Mouse (Mus musculus): Measurements from ENCODE around the gene Them7. TPM values are rescaled to one million over a fixed set of nuclear protein-coding genes. Genes with fewer than 3 reads are reported as not detected.

The Them7 gene
- polyA plus RNA-seq, 1 experiment from 2014 or later: 21.3 TPM

- H3K27ac ChIP-seq: no peak overlapping the region
- DNase-seq (ENCODE audit: low spot score): no peak
- H3K36me3 ChIP-seq (ENCODE audit: insufficient read depth, low read length): no peaks in the 10 kb centered on the region
- H3K9me3 ChIP-seq (replicated peaks; ENCODE audit: low read length): no peaks in the 10 kb centered on the region
- no peak for TF ChIP-seq CTCF (IDR thresholded peaks at IDR 0.05; ENCODE audit: low read depth)
- H3K9ac ChIP-seq (ENCODE audit: low read depth, low read length): no peak overlapping the region
- H3K27me3 ChIP-seq (ENCODE audit: insufficient read depth, low read length): no peaks in the 10 kb centered on the region
- no peak for ATAC-seq (replicated peaks; ENCODE audit: low FRiP score, low read depth)
- 77% methylated on average over 4 of the region's 4 CpGs for WGBS
- no peak overlapping the region for H3K4me3 ChIP-seq (replicated peaks; ENCODE audit: low read depth, low read length)
- no peaks in the 10 kb centered on the region for H3K4me1 ChIP-seq (replicated peaks; ENCODE audit: insufficient read depth, low read length)
- no peak overlapping the region for H3K4me2 ChIP-seq (ENCODE audit: low read length)
Measured at GRCm38 (mm10) chr2:105408511-105408910, 184.4 kb downstream of the Them7 start.

- no peak for DNase-seq (ENCODE audit: low spot score)
- TF ChIP-seq CTCF (IDR thresholded peaks at IDR 0.05; ENCODE audit: low read depth): no peak
- Histone ChIP-seq H3K27me3 (ENCODE audit: insufficient read depth, low read length) (no peaks in the 10 kb centered on the region), H3K9ac (ENCODE audit: low read depth, low read length) (no peak overlapping the region), H3K27ac (no peak overlapping the region), H3K4me1 (replicated peaks; ENCODE audit: insufficient read depth, low read length) (no peaks in the 10 kb centered on the region), H3K4me2 (ENCODE audit: low read length) (no peak overlapping the region), H3K9me3 (replicated peaks; ENCODE audit: low read length) (no peaks in the 10 kb centered on the region), H3K36me3 (ENCODE audit: insufficient read depth, low read length) (no peaks in the 10 kb centered on the region), H3K4me3 (replicated peaks; ENCODE audit: low read depth, low read length) (no peak overlapping the region)
- ATAC-seq (replicated peaks; ENCODE audit: low FRiP score, low read depth): no peak
- WGBS: 100% methylated on average over 1 of the region's 1 CpGs
Measured at GRCm38 (mm10) chr2:105409253-105409652, 185.1 kb downstream of the Them7 start.

GRCm38 (mm10) chr2:105414309-105414708 is 190.2 kb downstream of the Them7 start:
- H3K9me3 ChIP-seq (replicated peaks; ENCODE audit: low read length): no peaks in the 10 kb centered on the region
- no peaks in the 10 kb centered on the region for H3K4me1 ChIP-seq (replicated peaks; ENCODE audit: insufficient read depth, low read length)
- H3K4me2 ChIP-seq (ENCODE audit: low read length): no peak overlapping the region
- no peaks in the 10 kb centered on the region for H3K27me3 ChIP-seq (ENCODE audit: insufficient read depth, low read length)
- no peak for TF ChIP-seq CTCF (IDR thresholded peaks at IDR 0.05; ENCODE audit: low read depth)
- no peak overlapping the region for H3K4me3 ChIP-seq (replicated peaks; ENCODE audit: low read depth, low read length)
- ATAC-seq (replicated peaks; ENCODE audit: low FRiP score, low read depth) (no peak), DNase-seq (ENCODE audit: low spot score) (no peak)
- 77% methylated on average over 2 of the region's 2 CpGs for WGBS
- H3K27ac ChIP-seq: no peak overlapping the region
- H3K9ac ChIP-seq (ENCODE audit: low read depth, low read length): no peak overlapping the region
- no peaks in the 10 kb centered on the region for H3K36me3 ChIP-seq (ENCODE audit: insufficient read depth, low read length)

- Histone ChIP-seq H3K4me3 (replicated peaks; ENCODE audit: low read depth, low read length) (no peak overlapping the region), H3K9ac (ENCODE audit: low read depth, low read length) (no peak overlapping the region), H3K36me3 (ENCODE audit: insufficient read depth, low read length) (no peaks in the 10 kb centered on the region), H3K9me3 (replicated peaks; ENCODE audit: low read length) (no peaks in the 10 kb centered on the region), H3K4me1 (replicated peaks; ENCODE audit: insufficient read depth, low read length) (no peaks in the 10 kb centered on the region), H3K27me3 (ENCODE audit: insufficient read depth, low read length) (no peaks in the 10 kb centered on the region), H3K27ac (no peak overlapping the region), H3K4me2 (ENCODE audit: low read length) (no peak overlapping the region)
- ATAC-seq (replicated peaks; ENCODE audit: low FRiP score, low read depth): no peak
- DNase-seq (ENCODE audit: low spot score): no peak
- no peak for TF ChIP-seq CTCF (IDR thresholded peaks at IDR 0.05; ENCODE audit: low read depth)
- WGBS: 67% methylated on average over 7 of the region's 7 CpGs
Measured at GRCm38 (mm10) chr2:105416046-105416659, 192.0 kb downstream of the Them7 start.

DNA sequence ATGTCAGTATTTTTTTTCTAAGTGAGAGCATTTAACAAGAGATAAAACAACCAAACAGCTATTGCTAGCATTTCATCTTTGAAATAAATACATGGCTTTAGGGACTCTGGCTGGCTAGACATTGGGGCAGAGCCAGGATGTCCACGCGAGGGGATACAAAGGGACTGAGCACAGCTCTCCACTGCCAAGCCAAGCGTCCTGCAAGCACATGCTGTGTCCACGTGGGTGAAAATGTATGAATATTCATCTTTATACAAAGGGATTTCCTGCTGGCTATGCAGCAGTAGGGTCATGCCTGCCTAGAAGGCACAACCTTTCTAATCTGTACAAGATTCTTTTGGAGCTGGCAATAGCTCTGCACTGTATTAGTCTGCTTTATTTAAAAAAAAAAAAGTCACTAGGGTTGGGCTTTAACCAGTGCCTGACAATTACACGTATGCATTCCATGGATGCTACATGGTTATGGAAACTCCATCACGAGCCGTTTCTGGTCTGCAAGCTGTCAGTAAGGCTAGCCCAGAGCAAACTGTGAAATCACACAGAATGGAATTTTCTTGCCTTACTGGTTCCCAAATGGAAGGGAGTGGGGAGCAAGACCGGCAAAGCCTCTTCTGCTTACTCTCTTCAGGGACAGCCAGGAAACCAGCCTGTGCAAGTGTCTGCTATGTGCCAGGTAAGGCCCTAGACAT is 192.7 kb downstream of the Them7 start:
- 54% methylated on average over 8 of the region's 8 CpGs for WGBS
- H3K4me1 ChIP-seq (replicated peaks; ENCODE audit: insufficient read depth, low read length): no peaks in the 10 kb centered on the region
- DNase-seq (ENCODE audit: low spot score) (no peak), ATAC-seq (replicated peaks; ENCODE audit: low FRiP score, low read depth) (no peak)
- no peak overlapping the region for H3K4me2 ChIP-seq (ENCODE audit: low read length)
- no peaks in the 10 kb centered on the region for H3K27me3 ChIP-seq (ENCODE audit: insufficient read depth, low read length)
- TF ChIP-seq CTCF (IDR thresholded peaks at IDR 0.05; ENCODE audit: low read depth): no peak
- H3K27ac ChIP-seq: no peak overlapping the region
- no peak overlapping the region for H3K4me3 ChIP-seq (replicated peaks; ENCODE audit: low read depth, low read length)
- H3K36me3 ChIP-seq (ENCODE audit: insufficient read depth, low read length): no peaks in the 10 kb centered on the region
- no peak overlapping the region for H3K9ac ChIP-seq (ENCODE audit: low read depth, low read length)
- H3K9me3 ChIP-seq (replicated peaks; ENCODE audit: low read length): no peaks in the 10 kb centered on the region

GRCm38 (mm10) chr2:105417663-105418062 is 193.5 kb downstream of the Them7 start:
- H3K27ac ChIP-seq: no peak overlapping the region
- ATAC-seq (replicated peaks; ENCODE audit: low FRiP score, low read depth) (no peak), DNase-seq (ENCODE audit: low spot score) (no peak)
- H3K27me3 ChIP-seq (ENCODE audit: insufficient read depth, low read length): no peaks in the 10 kb centered on the region
- no peak overlapping the region for H3K9ac ChIP-seq (ENCODE audit: low read depth, low read length)
- 62% methylated on average over 5 of the region's 5 CpGs for WGBS
- TF ChIP-seq CTCF (IDR thresholded peaks at IDR 0.05; ENCODE audit: low read depth): no peak
- H3K4me1 ChIP-seq (replicated peaks; ENCODE audit: insufficient read depth, low read length): no peaks in the 10 kb centered on the region
- H3K9me3 ChIP-seq (replicated peaks; ENCODE audit: low read length): no peaks in the 10 kb centered on the region
- no peaks in the 10 kb centered on the region for H3K36me3 ChIP-seq (ENCODE audit: insufficient read depth, low read length)
- no peak overlapping the region for H3K4me3 ChIP-seq (replicated peaks; ENCODE audit: low read depth, low read length)
- H3K4me2 ChIP-seq (ENCODE audit: low read length): no peak overlapping the region

All from kidney, postnatal 0 days (tissue).